Mouse (Mus musculus): ENCODE results near the gene Trim41.

- no peak for TF ChIP-seq CTCF (IDR thresholded peaks at IDR 0.05; ENCODE audit: control insufficient read depth, insufficient read depth, insufficient replicate concordance, low read depth, low read length)
- no peak for TF ChIP-seq POLR2A (IDR thresholded peaks at IDR 0.05; ENCODE audit: control insufficient read depth, low read depth, low read length)
These were observed 3.4 kb downstream of the Trim41 start for GRCm38 (mm10) chr11:48813782-48814181.
